Mouse (Mus musculus): Measurements from ENCODE around the gene Dusp27. TPM values are rescaled to one million over a fixed set of nuclear protein-coding genes. Genes with fewer than 3 reads are reported as not detected.
"Not testable (repeated sequence)": the region's sequence is repeated elsewhere in the genome, so short reads cannot be mapped to it uniquely, and the experiment has no call there.

Gene Dusp27
- total RNA-seq, 2 experiments from 2014 or later = 1.3 to 3.2 TPM

- no peak for DNase-seq (ENCODE audit: low spot score in 2 of 2)
Measured at GRCm38 (mm10) chr1:166146626-166147025, 18.9 kb upstream of the Dusp27 start.

GRCm38 (mm10) chr1:166142369-166142768, 14.6 kb upstream of the Dusp27 start:
- no peak for DNase-seq (ENCODE audit: low spot score in 2 of 2)

DNA sequence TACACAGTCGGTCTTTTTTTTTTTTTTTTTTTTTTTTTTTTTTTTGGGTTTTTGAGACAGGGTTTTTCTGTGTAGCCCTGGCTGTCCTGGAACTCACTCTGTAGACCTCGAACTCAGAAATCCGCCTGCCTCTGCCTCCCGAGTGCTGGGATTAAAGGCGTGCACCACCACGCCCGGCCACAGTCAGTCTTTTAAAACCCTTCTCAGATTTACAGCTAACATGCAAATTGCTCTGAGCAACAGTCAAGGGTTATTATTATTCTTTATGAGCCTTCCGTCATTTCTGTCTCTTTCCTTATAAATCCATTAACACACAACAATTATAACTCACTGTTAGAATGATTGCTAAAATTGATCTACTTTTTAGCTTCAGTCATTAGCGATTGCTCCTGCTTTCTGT, 14.1 kb upstream of the Dusp27 start:
- DNase-seq (ENCODE audit: low spot score in 2 of 2) = not testable (repeated sequence)

DNA sequence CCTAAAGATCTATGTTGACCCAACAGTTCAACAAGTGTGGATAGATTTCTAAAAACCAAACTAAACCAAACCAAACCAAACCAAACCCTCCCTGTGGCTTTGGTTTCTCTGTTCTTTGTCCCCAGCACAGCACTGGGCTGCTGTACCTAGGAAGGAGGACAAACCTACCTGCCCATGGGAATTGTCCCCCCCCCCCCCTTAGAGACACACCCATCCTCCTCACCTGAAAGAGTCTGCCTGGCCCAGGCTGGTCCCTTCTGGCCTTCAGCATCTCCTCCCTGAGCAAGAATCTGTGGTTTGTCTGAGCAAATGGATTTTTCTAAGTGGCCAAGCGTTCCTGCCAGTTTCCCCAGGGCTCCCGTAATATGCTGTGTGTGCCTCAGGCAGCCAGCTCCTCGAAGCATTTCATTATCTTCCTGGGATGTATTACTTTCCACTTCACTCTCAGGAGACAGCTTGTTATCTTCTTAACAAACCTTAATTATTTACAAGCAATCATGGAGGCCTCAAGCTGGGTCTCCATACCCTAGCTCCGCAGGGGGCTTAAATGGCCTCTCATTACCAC, 12.0 kb upstream of the Dusp27 start:
- DNase-seq (ENCODE audit: low spot score in 2 of 2) = no peak

DNA sequence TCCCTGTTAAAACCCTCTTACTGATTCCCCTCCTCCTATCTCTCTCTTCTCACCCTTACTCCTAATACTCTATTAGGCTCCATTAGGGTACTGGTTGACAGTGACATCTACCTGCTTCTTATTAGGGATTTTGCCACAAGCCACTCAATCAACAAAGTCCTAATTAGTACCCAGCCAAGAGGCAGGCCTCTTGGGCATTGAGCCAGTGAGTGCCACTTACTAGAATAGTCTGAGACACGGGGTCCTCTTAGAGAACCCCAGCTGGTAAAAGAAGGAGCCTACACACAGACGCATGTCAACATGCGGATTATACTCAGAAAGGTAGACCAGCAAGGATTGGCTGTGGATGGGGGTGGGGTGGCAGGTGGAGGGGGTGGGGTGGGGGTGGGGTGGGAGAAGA, 11.4 kb upstream of the Dusp27 start:
- DNase-seq (ENCODE audit: low spot score in 2 of 2) = no peak

DNA sequence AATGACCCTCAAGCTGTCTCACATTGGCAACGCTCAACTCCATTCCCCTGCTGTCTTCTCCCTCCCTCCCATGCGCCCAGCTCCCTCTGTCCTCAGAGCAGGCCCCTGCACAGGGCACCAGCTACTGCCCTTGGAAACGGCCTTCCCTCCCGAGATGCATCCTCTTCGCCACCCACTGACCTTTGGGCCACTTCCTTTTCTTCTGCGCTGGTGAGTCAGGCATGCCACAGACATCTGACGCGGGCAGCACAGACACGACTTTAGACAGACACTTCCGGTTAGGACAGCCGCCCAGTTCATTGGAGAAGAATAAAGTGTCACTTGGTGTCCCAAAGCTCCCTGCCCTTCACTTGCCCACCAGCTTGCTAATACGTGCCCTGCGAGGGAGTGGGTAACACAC, 10.4 kb upstream of the Dusp27 start:
- peak in 1 of 2 experiments; percentile 43 for DNase-seq (ENCODE audit: low spot score in 2 of 2)

DNA sequence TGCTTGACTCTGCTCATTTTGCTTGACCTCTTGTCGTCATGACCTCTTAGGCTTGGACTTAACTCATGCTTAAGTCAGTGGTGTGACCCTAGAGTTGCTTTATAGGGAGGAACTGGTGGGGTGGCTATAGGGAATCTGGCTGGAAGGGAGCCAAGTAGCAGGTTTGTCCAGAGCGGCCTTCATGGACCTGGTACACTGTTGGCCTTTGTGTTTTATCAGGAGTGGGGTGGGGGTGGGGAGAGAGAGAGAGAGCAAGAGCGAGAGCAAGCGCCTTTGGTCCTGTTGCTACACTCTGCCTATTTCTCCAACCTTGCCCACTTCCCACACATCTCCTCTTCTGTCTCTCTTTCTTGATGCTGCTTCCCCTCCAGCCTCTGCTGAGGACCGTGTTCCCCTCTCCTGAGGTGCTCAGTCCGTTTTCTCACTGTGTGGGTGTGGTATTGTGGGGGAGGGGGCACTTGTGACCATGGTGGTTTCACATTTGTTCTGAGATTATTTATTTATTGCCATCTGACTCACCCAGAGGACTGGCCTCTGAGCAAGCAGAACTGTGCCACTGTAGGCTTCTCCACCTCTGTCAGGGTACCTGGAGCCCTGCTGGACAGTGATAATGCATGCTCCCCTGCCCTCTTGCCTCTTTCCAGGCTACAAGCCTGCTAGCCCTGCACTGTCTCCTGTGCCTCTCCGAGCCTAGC, 9.7 kb upstream of the Dusp27 start:
- DNase-seq (ENCODE audit: low spot score in 2 of 2) = peak in 1 of 2 experiments; percentile 37

GRCm38 (mm10) chr1:166135091-166135740, 7.5 kb upstream of the Dusp27 start:
- no peak for DNase-seq (ENCODE audit: low spot score in 2 of 2)

- DNase-seq (ENCODE audit: low spot score in 2 of 2) = no peak
Measured at GRCm38 (mm10) chr1:166132367-166132766, 4.6 kb upstream of the Dusp27 start.

- DNase-seq (ENCODE audit: low spot score in 2 of 2) = no peak
Measured at GRCm38 (mm10) chr1:166130224-166130860, 2.6 kb upstream of the Dusp27 start, which contains the start of gene Gpa33. TSS of gene Gpa33 (plus strand) at chr1:166130238.

DNA sequence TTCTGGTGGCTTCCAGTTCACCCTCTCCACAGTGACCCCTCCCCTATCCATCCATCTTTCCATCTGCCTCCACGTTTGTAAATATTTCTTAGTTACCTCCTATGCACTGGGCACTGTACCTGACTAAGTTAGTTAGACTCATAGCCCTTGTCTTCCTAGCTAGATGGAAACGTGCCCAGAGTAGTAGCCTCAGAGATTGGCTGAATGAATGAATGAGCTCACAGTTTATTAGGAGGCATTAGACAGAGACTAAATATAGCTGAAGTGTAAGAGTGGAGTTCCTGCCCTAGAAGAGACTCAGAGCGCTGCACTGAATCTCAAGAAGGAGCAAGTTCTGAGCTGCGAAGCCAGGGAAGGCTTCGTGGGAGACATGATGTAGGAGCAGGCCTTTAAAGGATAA, 829 bp upstream of the Dusp27 start:
- DNase-seq (ENCODE audit: low spot score in 2 of 2) = no peak

- no peak for DNase-seq (ENCODE audit: low spot score in 2 of 2)
Measured at GRCm38 (mm10) chr1:166126795-166127194, 927 bp downstream of the Dusp27 start.

DNA sequence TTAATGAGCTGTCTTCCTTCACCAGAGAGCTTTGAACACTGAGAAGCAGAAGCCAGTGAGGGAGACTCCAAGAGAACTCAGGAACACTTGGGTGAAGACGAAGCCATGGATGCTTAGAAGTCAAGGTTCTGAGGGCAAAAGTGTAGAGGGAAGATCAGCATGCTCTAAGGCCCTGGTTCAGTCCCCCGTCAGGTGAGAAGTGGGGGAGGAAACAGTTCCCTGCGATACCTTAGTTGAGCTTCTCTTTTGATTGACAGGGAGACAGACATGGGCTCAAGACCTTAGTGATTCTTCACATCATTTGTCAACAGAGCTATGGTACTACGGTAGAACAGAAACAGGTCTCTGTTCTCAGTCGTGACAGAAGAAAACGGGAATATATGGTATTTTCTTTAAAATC, 1.4 kb downstream of the Dusp27 start:
- no peak for DNase-seq (ENCODE audit: low spot score in 2 of 2)

DNA sequence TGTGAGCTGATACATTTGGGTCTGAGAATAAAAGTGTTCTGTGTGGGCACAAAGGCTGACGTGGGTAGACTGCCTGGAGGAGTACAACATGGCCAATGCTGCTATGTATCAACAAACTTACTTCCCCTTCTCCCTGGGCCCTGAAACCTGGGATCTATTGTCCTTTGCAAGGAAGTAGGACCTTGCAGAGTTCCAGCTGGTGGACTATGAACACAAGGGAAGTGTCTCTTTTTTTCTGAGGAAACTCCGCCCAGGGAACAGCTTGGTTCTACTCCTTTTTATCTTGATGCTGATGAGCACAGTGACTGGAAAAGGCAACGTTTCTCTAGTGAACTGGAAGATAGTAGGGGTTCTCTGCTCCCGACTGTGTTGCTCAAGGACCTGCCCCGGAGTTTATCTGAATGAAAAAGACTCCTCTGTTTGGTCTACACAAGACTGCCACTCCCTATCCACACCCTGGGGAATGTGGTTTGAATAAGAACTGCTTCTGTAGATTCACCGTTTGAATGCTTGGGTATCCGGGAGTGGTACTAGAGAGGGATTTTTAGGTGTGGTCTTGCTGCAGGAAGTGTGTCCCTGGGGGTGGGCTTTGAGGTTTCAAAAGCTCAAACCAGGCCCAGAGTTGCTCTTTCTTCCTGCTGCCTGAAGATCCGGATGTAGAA, 2.7 kb downstream of the Dusp27 start:
- DNase-seq (ENCODE audit: low spot score in 2 of 2) = no peak

GRCm38 (mm10) chr1:166123751-166124150, 4.0 kb downstream of the Dusp27 start:
- no peak for DNase-seq (ENCODE audit: low spot score in 2 of 2)

GRCm38 (mm10) chr1:166123045-166123444, 4.7 kb downstream of the Dusp27 start:
- DNase-seq (ENCODE audit: low spot score in 2 of 2) = no peak

- no peak for DNase-seq (ENCODE audit: low spot score in 2 of 2)
Measured at GRCm38 (mm10) chr1:166122114-166122513, 5.6 kb downstream of the Dusp27 start.

DNA sequence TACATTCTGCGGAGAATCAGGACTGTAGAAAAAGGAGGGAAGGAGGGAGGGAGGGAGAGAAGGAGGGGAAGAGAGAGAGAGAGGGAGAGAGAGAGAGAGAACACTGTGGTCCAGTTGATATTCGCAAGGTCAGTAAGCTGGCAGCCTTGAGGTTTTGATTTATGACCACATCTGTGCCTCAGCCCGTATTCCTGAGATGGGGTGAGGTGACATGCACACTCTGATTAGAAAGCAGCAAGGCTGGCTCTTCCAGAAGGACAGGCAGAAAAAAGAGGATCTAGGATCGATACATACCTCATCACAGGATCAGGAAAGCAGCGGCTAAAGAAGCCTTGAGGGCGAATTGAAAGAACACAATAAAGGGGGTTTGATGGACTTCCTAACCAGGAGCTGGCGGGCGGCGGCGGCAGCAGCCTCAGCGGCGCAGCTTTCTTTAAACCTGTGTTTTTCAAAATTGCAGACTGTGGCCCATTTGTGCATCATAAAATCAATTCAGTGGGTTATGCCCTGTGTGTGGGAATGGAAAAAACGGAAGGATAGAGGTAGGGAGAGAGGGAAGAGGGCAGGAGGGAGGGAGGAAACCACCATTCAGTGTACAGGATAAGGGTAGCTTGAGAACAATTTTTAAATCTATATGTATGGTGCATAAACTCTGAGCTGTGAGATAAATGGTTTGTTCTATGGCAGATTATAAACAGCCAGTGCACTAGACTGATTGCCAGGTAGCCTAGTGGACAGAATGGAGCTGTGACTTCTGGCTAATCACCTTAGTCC, 9.7 kb downstream of the Dusp27 start:
- no peak for DNase-seq (ENCODE audit: low spot score in 2 of 2)

DNA sequence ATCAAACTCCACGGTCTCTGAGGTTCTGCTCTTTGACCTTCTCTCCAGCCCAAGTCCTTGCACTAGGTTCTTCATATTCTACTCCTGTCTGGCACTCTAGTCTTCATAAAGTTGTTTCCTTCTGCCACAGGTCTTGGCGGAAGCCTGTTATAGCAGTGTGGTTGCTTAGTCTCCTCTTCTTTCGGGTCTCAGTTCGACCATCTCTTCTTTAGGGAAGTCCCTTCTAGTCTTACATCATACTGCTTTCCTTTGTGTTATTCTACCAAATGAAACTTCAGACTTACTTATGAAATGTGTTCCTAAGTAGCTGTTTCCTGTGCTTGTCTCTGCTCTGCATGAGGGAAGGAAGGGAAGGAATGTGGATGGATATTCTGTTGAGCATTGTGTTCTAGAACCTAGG, 12.0 kb downstream of the Dusp27 start:
- DNase-seq (ENCODE audit: low spot score in 2 of 2) = no peak

DNA sequence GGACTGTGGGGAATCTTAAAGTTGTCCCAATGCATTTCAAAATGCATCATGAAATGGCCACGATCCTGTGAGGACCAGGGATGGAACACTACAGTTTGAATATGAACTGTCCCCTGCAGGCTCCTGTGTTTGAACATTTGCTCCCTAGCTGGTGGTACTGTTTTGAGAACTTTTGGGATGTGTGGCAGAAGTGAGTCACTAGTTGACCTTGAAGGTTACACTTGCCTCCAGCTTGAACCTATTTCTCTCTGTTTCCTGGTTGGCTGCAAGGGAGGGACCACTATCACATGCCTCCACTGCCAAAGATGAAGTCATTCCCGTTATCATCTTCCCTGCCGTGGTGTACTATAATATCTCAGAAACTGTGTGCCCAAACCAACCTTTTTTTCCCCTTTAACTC, 12.7 kb downstream of the Dusp27 start:
- no peak for DNase-seq (ENCODE audit: low spot score in 2 of 2)

- no peak for DNase-seq (ENCODE audit: low spot score in 2 of 2)
Measured at GRCm38 (mm10) chr1:166105464-166105863, 22.3 kb downstream of the Dusp27 start.

Data from adrenal gland, postnatal 4 days (tissue).